Mouse (Mus musculus): ENCODE measurements around the gene Lpp. TPM values are rescaled to one million over a fixed set of nuclear protein-coding genes. Genes with fewer than 3 reads are reported as not detected.

Gene Lpp
- polyA plus RNA-seq, 1 experiment, result 6.2 TPM

- TF ChIP-seq POLR2A (IDR thresholded peaks at IDR 0.05; ENCODE audit: borderline replicate concordance, control insufficient read depth, low read depth, low read length), result no peak
- no peak for TF ChIP-seq CTCF (IDR thresholded peaks at IDR 0.05; ENCODE audit: control insufficient read depth, insufficient read depth, low read length)
- Histone ChIP-seq H3K4me3 (replicated peaks; ENCODE audit: control insufficient read depth, low read depth, low read length) (no peak overlapping the region), H3K4me1 (ENCODE audit: control insufficient read depth, insufficient read depth, low read length) (no peaks in the 10 kb centered on the region; the same call in 1 of the 2 replicates), H3K27ac (ENCODE audit: control insufficient read depth, insufficient read depth, low read depth, low read length, poor library complexity) (no peak overlapping the region)
- WGBS, result 53% methylated on average over 4 of the region's 4 CpGs
Measured at GRCm38 (mm10) chr16:24829860-24830259, 436.6 kb downstream of the Lpp start.

- no peaks in the 10 kb centered on the region; the same call in 1 of the 2 replicates for H3K4me1 ChIP-seq (ENCODE audit: control insufficient read depth, insufficient read depth, low read length)
- TF ChIP-seq CTCF (IDR thresholded peaks at IDR 0.05; ENCODE audit: control insufficient read depth, insufficient read depth, low read length) (no peak), POLR2A (IDR thresholded peaks at IDR 0.05; ENCODE audit: borderline replicate concordance, control insufficient read depth, low read depth, low read length) (no peak)
- H3K27ac ChIP-seq (ENCODE audit: control insufficient read depth, insufficient read depth, low read depth, low read length, poor library complexity), result no peak overlapping the region
- no peak overlapping the region for H3K4me3 ChIP-seq (replicated peaks; ENCODE audit: control insufficient read depth, low read depth, low read length)
- 70% methylated on average over 7 of the region's 7 CpGs for WGBS
Measured at GRCm38 (mm10) chr16:24830939-24831338, 437.6 kb downstream of the Lpp start.

- H3K27ac ChIP-seq (ENCODE audit: control insufficient read depth, insufficient read depth, low read depth, low read length, poor library complexity), result no peak overlapping the region
- WGBS, result 81% methylated on average over 8 of the region's 8 CpGs
- no peak overlapping the region for H3K4me3 ChIP-seq (replicated peaks; ENCODE audit: control insufficient read depth, low read depth, low read length)
- TF ChIP-seq POLR2A (IDR thresholded peaks at IDR 0.05; ENCODE audit: borderline replicate concordance, control insufficient read depth, low read depth, low read length) (no peak), CTCF (IDR thresholded peaks at IDR 0.05; ENCODE audit: control insufficient read depth, insufficient read depth, low read length) (no peak)
- no peaks in the 10 kb centered on the region for H3K4me1 ChIP-seq (ENCODE audit: control insufficient read depth, insufficient read depth, low read length)
Measured at GRCm38 (mm10) chr16:24833221-24833620, 439.9 kb downstream of the Lpp start.

DNA sequence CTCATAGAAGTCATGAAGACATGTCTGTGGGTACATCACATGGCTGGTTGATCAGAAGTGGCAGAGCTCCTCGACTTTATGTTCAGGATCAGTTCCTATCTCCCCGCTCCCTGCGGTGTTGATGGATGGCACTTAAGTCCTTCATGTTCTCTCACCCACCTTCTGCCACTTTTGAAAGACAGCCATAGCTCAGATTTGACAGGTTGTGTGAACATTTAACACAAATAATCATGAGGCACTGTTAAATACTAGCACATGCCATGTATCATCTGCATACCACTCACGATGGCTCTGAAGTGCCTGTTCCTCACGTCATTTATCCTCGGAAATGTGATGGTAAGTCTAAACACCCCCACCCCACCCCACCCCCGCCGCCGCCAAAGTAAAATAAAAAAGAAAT is 441.2 kb downstream of the Lpp start:
- no peak overlapping the region for H3K27ac ChIP-seq (ENCODE audit: control insufficient read depth, insufficient read depth, low read depth, low read length, poor library complexity)
- H3K4me1 ChIP-seq (ENCODE audit: control insufficient read depth, insufficient read depth, low read length), result no peaks in the 10 kb centered on the region
- TF ChIP-seq CTCF (IDR thresholded peaks at IDR 0.05; ENCODE audit: control insufficient read depth, insufficient read depth, low read length) (no peak), POLR2A (IDR thresholded peaks at IDR 0.05; ENCODE audit: borderline replicate concordance, control insufficient read depth, low read depth, low read length) (no peak)
- no peak overlapping the region for H3K4me3 ChIP-seq (replicated peaks; ENCODE audit: control insufficient read depth, low read depth, low read length)
- 86% methylated on average over 9 of the region's 9 CpGs for WGBS

GRCm38 (mm10) chr16:24836550-24836949 is 443.2 kb downstream of the Lpp start:
- H3K4me1 ChIP-seq (ENCODE audit: control insufficient read depth, insufficient read depth, low read length), result no peaks in the 10 kb centered on the region
- no peak overlapping the region for H3K4me3 ChIP-seq (replicated peaks; ENCODE audit: control insufficient read depth, low read depth, low read length)
- no peak overlapping the region for H3K27ac ChIP-seq (ENCODE audit: control insufficient read depth, insufficient read depth, low read depth, low read length, poor library complexity)
- WGBS, result 75% methylated on average over 5 of the region's 5 CpGs
- TF ChIP-seq CTCF (IDR thresholded peaks at IDR 0.05; ENCODE audit: control insufficient read depth, insufficient read depth, low read length) (no peak), POLR2A (IDR thresholded peaks at IDR 0.05; ENCODE audit: borderline replicate concordance, control insufficient read depth, low read depth, low read length) (no peak)

GRCm38 (mm10) chr16:24839018-24839417 is 445.7 kb downstream of the Lpp start:
- 75% methylated on average over 1 of the region's 1 CpGs for WGBS
- H3K27ac ChIP-seq (ENCODE audit: control insufficient read depth, insufficient read depth, low read depth, low read length, poor library complexity), result no peak overlapping the region
- no peak overlapping the region for H3K4me3 ChIP-seq (replicated peaks; ENCODE audit: control insufficient read depth, low read depth, low read length)
- TF ChIP-seq POLR2A (IDR thresholded peaks at IDR 0.05; ENCODE audit: borderline replicate concordance, control insufficient read depth, low read depth, low read length), result no peak
- no peak for TF ChIP-seq CTCF (IDR thresholded peaks at IDR 0.05; ENCODE audit: control insufficient read depth, insufficient read depth, low read length)
- H3K4me1 ChIP-seq (ENCODE audit: control insufficient read depth, insufficient read depth, low read length), result no peaks in the 10 kb centered on the region

GRCm38 (mm10) chr16:24840073-24840472 is 446.8 kb downstream of the Lpp start:
- 80% methylated on average over 5 of the region's 5 CpGs for WGBS
- no peak for TF ChIP-seq POLR2A (IDR thresholded peaks at IDR 0.05; ENCODE audit: borderline replicate concordance, control insufficient read depth, low read depth, low read length)
- TF ChIP-seq CTCF (IDR thresholded peaks at IDR 0.05; ENCODE audit: control insufficient read depth, insufficient read depth, low read length), result no peak

GRCm38 (mm10) chr16:24846141-24846540 is 452.8 kb downstream of the Lpp start:
- no peak overlapping the region for H3K4me3 ChIP-seq (replicated peaks; ENCODE audit: control insufficient read depth, low read depth, low read length)
- WGBS, result 67% methylated on average over 1 of the region's 1 CpGs

More at GRCm38 (mm10) chr16:24840073-24840472, 446.8 kb downstream of the Lpp start:
- H3K4me3 ChIP-seq (replicated peaks; ENCODE audit: control insufficient read depth, low read depth, low read length), result no peak overlapping the region
- H3K27ac ChIP-seq (ENCODE audit: control insufficient read depth, insufficient read depth, low read depth, low read length, poor library complexity), result no peak overlapping the region
- no peaks in the 10 kb centered on the region for H3K4me1 ChIP-seq (ENCODE audit: control insufficient read depth, insufficient read depth, low read length)

More at GRCm38 (mm10) chr16:24846141-24846540, 452.8 kb downstream of the Lpp start:
- no peaks in the 10 kb centered on the region for H3K4me1 ChIP-seq (ENCODE audit: control insufficient read depth, insufficient read depth, low read length)
- TF ChIP-seq CTCF (IDR thresholded peaks at IDR 0.05; ENCODE audit: control insufficient read depth, insufficient read depth, low read length) (no peak), POLR2A (IDR thresholded peaks at IDR 0.05; ENCODE audit: borderline replicate concordance, control insufficient read depth, low read depth, low read length) (no peak)
- H3K27ac ChIP-seq (ENCODE audit: control insufficient read depth, insufficient read depth, low read depth, low read length, poor library complexity), result no peak overlapping the region
